Mouse (Mus musculus): Measurements from ENCODE around the gene Rpl10a. TPM values are rescaled to one million over a fixed set of nuclear protein-coding genes. Genes with fewer than 3 reads are reported as not detected.
A peak's percentile ranks its signal among the peaks of the same experiment; 100 is the strongest.

Rpl10a gene
- polyA plus RNA-seq, 1 experiment from 2014 or later = 491 TPM

GRCm38 (mm10) chr17:28281866-28282441 lies 46.3 kb upstream of the Rpl10a start:
- H3K4me3 ChIP-seq (ENCODE audit: low read depth, low read length) = no peak overlapping the region
- H3K9me3 ChIP-seq (ENCODE audit: control insufficient read depth, low read length) = no peaks in the 10 kb centered on the region
- no peaks in the 10 kb centered on the region for H3K27me3 ChIP-seq (ENCODE audit: control insufficient read depth, insufficient read depth, low read length)
- no peaks in the 10 kb centered on the region for H3K36me3 ChIP-seq (ENCODE audit: control insufficient read depth, insufficient read depth, low read length)
- no peak overlapping the region for H3K27ac ChIP-seq (replicated peaks)
- no peaks in the 10 kb centered on the region for H3K4me1 ChIP-seq (replicated peaks; ENCODE audit: control insufficient read depth, insufficient read depth)
- no peak for DNase-seq (ENCODE audit: low spot score)
- H3K9ac ChIP-seq (ENCODE audit: low read length) = no peak overlapping the region
- 88% methylated on average over 7 of the region's 7 CpGs for WGBS
- TF ChIP-seq EP300 (optimal IDR thresholded peaks at IDR 0.05) = no peak
- no peak for TF ChIP-seq CTCF (IDR thresholded peaks at IDR 0.05; ENCODE audit: low read depth)
- no peak overlapping the region for H3K4me2 ChIP-seq (replicated peaks; ENCODE audit: low read depth)
- ATAC-seq (ENCODE audit: low FRiP score, low TSS enrichment) = no peak

- no peaks in the 10 kb centered on the region for H3K36me3 ChIP-seq (ENCODE audit: control insufficient read depth, insufficient read depth, low read length)
- 87% methylated on average over 10 of the region's 10 CpGs for WGBS
- H3K27ac ChIP-seq (replicated peaks) = no peak overlapping the region
- H3K4me2 ChIP-seq (replicated peaks; ENCODE audit: low read depth) = no peak overlapping the region
- H3K9me3 ChIP-seq (ENCODE audit: control insufficient read depth, low read length) = no peaks in the 10 kb centered on the region
- H3K27me3 ChIP-seq (ENCODE audit: control insufficient read depth, insufficient read depth, low read length) = no peaks in the 10 kb centered on the region
- H3K4me3 ChIP-seq (ENCODE audit: low read depth, low read length) = no peak overlapping the region
- TF ChIP-seq EP300 (optimal IDR thresholded peaks at IDR 0.05) = no peak
- TF ChIP-seq CTCF (IDR thresholded peaks at IDR 0.05; ENCODE audit: low read depth) = no peak
- no peak for ATAC-seq (ENCODE audit: low FRiP score, low TSS enrichment)
- no peak overlapping the region; the same call in 1 of the 2 replicates for H3K9ac ChIP-seq (ENCODE audit: low read length)
- DNase-seq (ENCODE audit: low spot score) = no peak
- H3K4me1 ChIP-seq (replicated peaks; ENCODE audit: control insufficient read depth, insufficient read depth) = no peaks in the 10 kb centered on the region
These were observed 45.1 kb upstream of the Rpl10a start for GRCm38 (mm10) chr17:28283199-28283598.

DNA sequence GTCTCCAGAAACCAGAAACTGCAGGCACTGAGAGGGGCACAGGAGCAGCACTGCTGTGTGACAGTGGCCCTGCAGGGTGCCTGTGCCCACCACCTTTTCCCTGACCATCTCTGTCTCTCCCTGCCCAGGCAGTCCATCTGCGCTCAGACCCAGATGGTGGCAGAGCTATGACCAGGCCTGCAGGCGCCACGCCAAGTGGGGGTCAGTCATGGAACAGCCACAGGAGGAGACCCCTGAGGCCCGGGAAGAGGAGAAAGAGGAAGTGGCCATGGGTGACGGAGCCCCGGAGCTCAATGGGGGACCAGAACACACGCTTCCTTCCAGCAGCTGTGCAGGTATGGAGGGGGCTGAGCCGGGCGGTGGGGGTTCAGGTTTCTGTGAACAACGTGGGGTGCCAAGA lies 42.1 kb upstream of the Rpl10a start:
- Histone ChIP-seq H3K4me1 (replicated peaks; ENCODE audit: control insufficient read depth, insufficient read depth) (no peaks in the 10 kb centered on the region), H3K9me3 (ENCODE audit: control insufficient read depth, low read length) (no peaks in the 10 kb centered on the region), H3K9ac (ENCODE audit: low read length) (no peak overlapping the region), H3K27me3 (ENCODE audit: control insufficient read depth, insufficient read depth, low read length) (no peaks in the 10 kb centered on the region), H3K4me3 (ENCODE audit: low read depth, low read length) (no peak overlapping the region), H3K36me3 (ENCODE audit: control insufficient read depth, insufficient read depth, low read length) (no peaks in the 10 kb centered on the region), H3K27ac (replicated peaks) (no peak overlapping the region), H3K4me2 (replicated peaks; ENCODE audit: low read depth) (no peak overlapping the region)
- no peak for TF ChIP-seq EP300 (optimal IDR thresholded peaks at IDR 0.05)
- no peak for TF ChIP-seq CTCF (IDR thresholded peaks at IDR 0.05; ENCODE audit: low read depth)
- WGBS = 82% methylated on average over 10 of the region's 10 CpGs
- DNase-seq (ENCODE audit: low spot score) = no peak
- no peak for ATAC-seq (ENCODE audit: low FRiP score, low TSS enrichment)

DNA sequence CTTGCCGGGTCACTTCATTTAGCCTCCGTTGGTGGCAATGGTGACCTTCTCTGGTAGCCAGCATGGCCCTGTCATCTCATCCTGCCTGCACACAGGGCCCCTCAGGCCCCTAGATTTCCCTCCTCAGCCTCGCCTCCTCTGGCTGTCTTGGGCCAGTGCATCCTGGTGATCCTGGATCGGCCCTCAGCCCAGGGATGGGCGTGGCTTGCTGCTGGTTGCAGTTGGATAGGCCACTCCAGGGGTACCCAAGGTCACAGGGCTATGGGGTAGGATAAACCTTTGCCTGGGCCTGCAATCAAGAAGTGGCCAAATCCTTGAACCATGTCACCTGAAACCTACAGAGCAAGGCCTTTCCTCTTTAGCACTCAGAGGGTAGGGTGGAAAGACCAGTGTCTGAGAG lies 41.3 kb upstream of the Rpl10a start:
- H3K9ac ChIP-seq (ENCODE audit: low read length) = no peak overlapping the region

GRCm38 (mm10) chr17:28287578-28287977 lies 40.7 kb upstream of the Rpl10a start:
- 53% methylated on average over 8 of the region's 8 CpGs for WGBS
- Histone ChIP-seq H3K4me1 (replicated peaks; ENCODE audit: control insufficient read depth, insufficient read depth) (no peaks in the 10 kb centered on the region), H3K27ac (replicated peaks) (no peak overlapping the region), H3K9ac (ENCODE audit: low read length) (no peak overlapping the region), H3K27me3 (ENCODE audit: control insufficient read depth, insufficient read depth, low read length) (no peaks in the 10 kb centered on the region), H3K4me2 (replicated peaks; ENCODE audit: low read depth) (no peak overlapping the region), H3K9me3 (ENCODE audit: control insufficient read depth, low read length) (no peaks in the 10 kb centered on the region), H3K36me3 (ENCODE audit: control insufficient read depth, insufficient read depth, low read length) (peaks cover 5% of the 10 kb centered on the region; the same call in 1 of the 2 replicates), H3K4me3 (ENCODE audit: low read depth, low read length) (no peak overlapping the region)
- DNase-seq (ENCODE audit: low spot score) = no peak
- no peak for TF ChIP-seq CTCF (IDR thresholded peaks at IDR 0.05; ENCODE audit: low read depth)
- TF ChIP-seq EP300 (optimal IDR thresholded peaks at IDR 0.05) = no peak
- 0 out of 2 replicates have a peak, but pooled peaks have one; percentile 22 for ATAC-seq (ENCODE audit: low FRiP score, low TSS enrichment)

More for the DNA sequence above, 41.3 kb upstream of the Rpl10a start:
- H3K4me2 ChIP-seq (replicated peaks; ENCODE audit: low read depth) = no peak overlapping the region
- no peak for DNase-seq (ENCODE audit: low spot score)
- H3K36me3 ChIP-seq (ENCODE audit: control insufficient read depth, insufficient read depth, low read length) = no peaks in the 10 kb centered on the region; the same call in 1 of the 2 replicates
- no peak for ATAC-seq (ENCODE audit: low FRiP score, low TSS enrichment)
- H3K27me3 ChIP-seq (ENCODE audit: control insufficient read depth, insufficient read depth, low read length) = no peaks in the 10 kb centered on the region
- H3K4me1 ChIP-seq (replicated peaks; ENCODE audit: control insufficient read depth, insufficient read depth) = no peaks in the 10 kb centered on the region
- no peaks in the 10 kb centered on the region for H3K9me3 ChIP-seq (ENCODE audit: control insufficient read depth, low read length)
- TF ChIP-seq EP300 (optimal IDR thresholded peaks at IDR 0.05) (no peak), CTCF (IDR thresholded peaks at IDR 0.05; ENCODE audit: low read depth) (0 out of 2 replicates have a peak, but pooled peaks have one; percentile 7)
- H3K4me3 ChIP-seq (ENCODE audit: low read depth, low read length) = no peak overlapping the region
- no peak overlapping the region for H3K27ac ChIP-seq (replicated peaks)
- WGBS = 55% methylated on average over 5 of the region's 5 CpGs

- no peak overlapping the region for H3K27ac ChIP-seq (replicated peaks)
- no peak overlapping the region for H3K4me3 ChIP-seq (ENCODE audit: low read depth, low read length)
- no peaks in the 10 kb centered on the region for H3K27me3 ChIP-seq (ENCODE audit: control insufficient read depth, insufficient read depth, low read length)
- H3K4me2 ChIP-seq (replicated peaks; ENCODE audit: low read depth) = no peak overlapping the region
- WGBS = 57% methylated on average over 5 of the region's 5 CpGs
- H3K9me3 ChIP-seq (ENCODE audit: control insufficient read depth, low read length) = no peaks in the 10 kb centered on the region
- no peak overlapping the region for H3K9ac ChIP-seq (ENCODE audit: low read length)
- DNase-seq (ENCODE audit: low spot score) (no peak), ATAC-seq (ENCODE audit: low FRiP score, low TSS enrichment) (no peak)
- H3K36me3 ChIP-seq (ENCODE audit: control insufficient read depth, insufficient read depth, low read length) = peaks cover 5% of the 10 kb centered on the region; the same call in 1 of the 2 replicates
- TF ChIP-seq EP300 (optimal IDR thresholded peaks at IDR 0.05) (no peak), CTCF (IDR thresholded peaks at IDR 0.05; ENCODE audit: low read depth) (peak; percentile 58)
- H3K4me1 ChIP-seq (replicated peaks; ENCODE audit: control insufficient read depth, insufficient read depth) = no peaks in the 10 kb centered on the region
These were observed 40.3 kb upstream of the Rpl10a start for GRCm38 (mm10) chr17:28287980-28288379.
